Mouse (Mus musculus): ENCODE data around the gene Cxcr1.
"Not testable (repeated sequence)": the region's sequence is repeated elsewhere in the genome, so short reads cannot be mapped to it uniquely, and the experiment has no call there.

Gene Cxcr1

DNA sequence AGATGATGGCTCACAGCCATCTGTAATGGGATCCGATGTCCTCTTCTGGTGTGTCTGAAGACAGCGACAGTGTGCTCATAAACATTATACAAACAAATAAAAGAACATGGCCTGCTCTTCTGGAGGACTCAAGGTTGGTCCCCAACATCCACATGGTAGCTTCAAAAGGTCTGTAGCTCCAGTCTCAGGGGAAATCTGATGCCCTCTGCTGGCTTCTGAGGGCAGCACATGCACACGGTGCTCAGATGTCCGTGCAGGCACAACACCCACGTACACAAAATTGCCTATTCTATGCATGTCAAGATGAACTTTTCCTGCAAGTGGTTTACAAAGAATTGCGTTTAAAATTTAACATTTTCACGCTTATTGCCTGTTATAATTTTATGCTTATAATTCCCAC lies 1.5 kb upstream of the Cxcr1 start:
- DNase-seq, result peak; percentile 33

DNA sequence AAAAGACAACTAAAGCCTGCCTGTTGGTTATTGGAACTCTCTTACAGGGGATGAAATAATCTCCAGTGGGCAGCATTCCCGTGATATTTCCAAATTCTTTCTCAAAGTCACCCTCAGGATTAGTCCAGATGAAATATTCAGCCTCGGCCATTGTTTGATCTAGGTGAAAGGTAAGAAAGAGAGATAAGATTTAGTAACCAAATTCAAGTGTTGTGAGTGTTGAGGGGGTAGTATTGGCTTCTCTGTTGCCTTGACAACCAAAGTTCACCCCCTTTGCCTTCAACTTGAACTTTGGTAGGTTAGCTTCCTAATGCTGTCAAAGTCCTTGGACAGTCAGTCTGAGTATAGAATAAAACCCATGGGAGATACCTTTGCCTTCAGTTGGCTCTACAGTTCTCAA lies 1.7 kb downstream of the Cxcr1 start:
- no peak for DNase-seq

DNA sequence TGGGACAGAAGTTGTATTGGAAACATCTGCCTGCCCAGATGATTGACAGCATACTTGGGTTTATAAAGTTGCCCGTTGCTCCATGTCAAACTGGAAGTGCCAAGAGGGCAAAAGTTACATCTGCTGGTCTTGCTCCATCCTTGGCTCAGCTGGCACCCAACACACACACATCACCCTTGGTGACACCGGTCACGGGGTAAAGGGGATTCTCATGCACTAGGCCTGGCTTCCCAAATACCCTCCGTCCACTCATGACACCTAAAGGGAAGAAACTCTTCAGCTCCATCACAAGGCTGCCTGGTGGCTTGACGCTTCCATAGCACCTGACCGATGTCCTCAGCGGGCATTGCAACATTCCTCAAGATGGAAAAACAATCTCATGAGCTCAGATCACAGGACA lies 4.0 kb downstream of the Cxcr1 start:
- DNase-seq, result no peak

DNA sequence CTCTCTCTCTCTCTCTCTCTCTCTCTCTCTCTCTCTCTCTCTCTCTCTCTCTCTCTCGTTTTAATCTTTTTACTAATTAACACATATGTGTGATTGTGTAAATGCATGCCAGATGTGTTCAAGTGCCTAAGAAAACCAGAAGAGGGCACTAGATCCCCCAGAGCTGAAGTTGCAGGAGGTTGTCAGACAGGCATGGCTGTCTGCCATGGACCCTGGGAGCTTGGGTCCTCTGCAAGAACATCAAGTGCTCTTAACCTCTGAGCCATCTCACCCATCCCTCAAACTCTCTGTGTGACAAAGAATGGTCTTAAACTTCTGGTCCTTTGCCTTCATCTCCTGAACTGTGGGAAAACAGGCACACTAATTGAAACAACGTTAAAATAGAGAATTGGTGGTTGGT lies 11.4 kb downstream of the Cxcr1 start:
- no peak for DNase-seq

DNA sequence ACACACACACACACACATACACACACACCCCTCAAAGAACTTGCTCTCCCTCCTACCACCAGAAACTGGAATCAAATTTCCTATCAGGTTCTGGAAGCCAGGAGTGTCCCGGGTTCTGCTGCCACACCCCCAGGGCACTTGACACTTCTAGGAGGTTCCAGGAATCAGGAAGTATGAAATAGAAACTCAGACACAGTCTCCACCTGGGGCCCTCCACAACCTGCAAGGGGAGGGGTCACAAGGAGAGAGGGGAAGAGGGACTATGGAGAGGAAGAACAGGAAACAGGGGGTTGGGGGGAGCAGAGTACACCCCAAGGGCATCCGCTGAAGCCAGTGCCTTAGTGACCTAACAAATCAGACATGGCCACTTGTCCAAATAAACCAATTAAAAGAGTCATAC lies 13.0 kb downstream of the Cxcr1 start:
- no peak for DNase-seq

DNA sequence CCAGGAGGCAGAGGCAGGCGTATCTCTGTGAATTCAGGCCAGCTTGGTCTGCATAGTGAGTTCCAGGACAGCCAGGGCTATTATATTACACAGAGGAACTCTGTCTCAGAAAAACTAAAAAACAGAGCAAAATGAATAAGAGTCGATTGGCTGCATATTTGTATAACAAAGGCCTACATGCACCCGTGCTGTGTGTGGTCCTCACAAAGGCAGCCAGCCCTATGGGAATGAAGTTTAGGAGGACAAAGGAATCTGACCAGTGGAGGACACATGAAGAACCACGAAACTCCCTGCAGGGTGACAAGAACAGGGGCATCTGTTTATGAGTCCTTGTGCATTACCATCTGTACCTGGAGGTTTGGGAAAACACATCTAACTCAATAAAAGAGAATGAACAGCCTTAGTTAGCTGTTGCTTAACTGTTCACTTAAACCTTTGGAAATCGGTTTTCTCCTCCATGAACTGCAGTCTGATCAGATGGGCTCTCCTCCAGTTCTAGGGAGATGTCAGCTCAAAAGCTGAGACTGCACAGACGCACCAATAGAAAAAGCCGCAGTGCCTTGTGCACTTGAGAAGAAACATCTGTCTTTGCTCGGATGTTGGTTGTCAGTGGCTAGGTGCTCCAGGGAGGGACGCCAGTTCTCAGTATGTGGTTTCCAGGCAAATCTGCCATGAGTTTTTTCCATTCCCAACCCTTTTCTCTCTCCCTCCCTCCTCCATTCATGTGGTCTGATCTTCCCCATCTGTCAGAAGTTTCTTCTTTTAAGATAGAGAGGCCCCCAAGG lies 14.6 kb downstream of the Cxcr1 start:
- DNase-seq, result no peak

DNA sequence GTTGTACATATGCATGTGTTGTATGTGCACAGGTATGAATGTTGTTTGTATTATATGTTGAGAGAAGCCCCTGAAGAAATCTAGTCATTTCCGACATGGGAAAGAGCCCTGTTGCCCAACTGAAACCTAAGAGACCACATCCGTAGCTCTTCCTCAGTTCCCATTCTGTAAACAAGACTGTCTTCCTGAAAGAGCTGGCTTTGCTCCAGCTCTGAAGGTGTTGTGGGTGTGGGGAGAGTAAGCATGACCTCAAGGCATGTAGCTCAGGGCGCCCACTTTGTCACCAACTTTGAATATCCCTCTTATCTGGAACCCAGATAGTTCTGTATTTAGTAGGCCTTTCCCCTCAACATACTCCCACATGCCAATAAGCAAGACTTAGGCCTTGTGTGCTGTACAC lies 15.8 kb downstream of the Cxcr1 start:
- no peak for DNase-seq

DNA sequence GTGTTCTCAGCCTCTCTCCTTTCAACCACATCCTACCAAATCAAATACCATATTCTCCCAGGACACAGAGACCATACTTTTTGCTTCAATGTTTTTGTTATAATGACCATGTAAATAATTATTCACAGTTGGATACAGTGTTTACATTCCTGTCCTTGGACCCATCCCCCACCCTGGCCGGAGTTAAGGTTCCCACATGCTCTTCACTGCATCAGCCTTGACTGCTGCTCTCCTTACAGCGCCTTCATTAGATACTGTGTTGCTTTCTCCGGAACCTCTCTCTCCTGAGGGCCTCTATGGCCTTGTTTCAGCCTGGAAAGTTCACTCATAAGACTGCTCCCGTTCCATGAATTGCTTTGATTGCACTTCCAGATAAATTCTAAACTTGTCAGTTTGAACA lies 18.7 kb downstream of the Cxcr1 start:
- DNase-seq, result no peak

DNA sequence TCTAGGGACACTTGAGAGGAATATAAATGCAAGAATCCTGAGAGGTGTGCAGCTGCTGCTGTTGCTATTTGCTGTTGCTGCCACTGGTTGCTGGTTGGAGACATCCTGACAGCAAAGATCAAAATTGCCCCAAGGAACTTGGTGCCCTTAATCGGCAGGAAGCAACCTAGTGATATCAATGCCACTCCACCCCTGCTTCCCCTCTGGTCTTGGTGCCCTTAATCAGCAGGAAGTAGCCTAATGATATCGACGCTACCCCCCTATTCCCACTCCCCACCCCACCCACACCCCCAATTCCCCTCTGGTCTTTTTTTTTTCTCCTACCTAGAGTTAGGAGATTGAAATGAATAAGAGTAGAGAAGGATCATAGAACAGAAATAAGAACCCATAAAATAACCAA lies 21.7 kb downstream of the Cxcr1 start:
- DNase-seq, result no peak

DNA sequence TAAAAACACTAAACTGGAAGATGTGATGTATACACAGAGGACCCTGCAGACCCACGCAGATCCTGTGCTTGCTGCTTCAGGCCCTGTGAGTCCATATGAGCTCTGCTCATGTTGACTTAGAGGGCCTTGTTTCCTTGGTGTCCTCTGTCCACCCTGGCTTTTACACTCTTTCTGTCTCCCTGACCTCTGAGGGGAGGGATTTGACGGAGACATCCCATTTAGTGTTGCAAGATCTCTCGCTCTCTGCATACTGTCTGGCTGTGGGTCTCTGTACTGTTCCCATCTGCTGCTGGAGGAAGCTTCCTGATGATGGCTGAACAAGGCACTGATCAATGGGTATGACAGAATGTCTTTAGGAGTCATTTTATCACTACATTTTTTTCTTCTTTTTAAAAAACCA lies 24.7 kb downstream of the Cxcr1 start:
- no peak for DNase-seq

DNA sequence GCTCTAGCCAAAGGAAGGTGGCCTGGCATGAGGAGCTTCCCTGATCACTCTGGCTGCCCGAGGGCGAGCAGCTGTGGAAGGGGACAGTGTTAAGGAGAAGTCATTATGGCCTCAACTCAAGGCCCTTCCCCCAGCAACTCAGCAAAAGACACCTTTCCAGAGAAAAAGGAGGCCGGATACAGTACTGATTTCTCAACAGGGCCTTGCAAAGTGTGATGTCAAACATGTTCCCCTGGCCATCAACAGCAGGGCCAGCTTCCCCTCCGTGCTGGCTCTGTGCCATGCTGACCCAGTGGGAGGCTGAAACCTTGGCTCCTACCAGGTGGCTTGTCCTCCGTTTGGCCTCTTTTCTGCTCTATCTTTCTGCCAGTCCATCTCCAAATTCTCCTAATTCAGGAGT lies 27.3 kb downstream of the Cxcr1 start:
- DNase-seq, result no peak

DNA sequence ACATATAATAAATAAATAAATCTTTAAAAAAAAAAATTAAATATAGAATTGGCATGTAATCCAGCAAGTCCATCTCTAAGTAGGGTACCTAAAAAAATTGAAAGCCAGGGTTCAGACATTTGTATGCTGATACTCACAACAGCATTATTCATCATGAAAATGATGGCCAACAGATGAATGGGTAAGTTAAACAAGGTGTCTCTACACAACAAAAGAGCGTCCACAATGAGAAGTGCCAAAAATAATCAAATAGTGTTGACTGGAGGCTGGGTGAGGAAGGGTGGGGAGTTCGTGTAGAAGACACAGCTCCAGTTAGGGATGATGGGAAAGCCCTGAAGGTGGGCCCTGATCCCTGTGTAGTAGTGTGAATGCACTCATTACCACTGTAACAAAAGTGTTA lies 34.4 kb downstream of the Cxcr1 start:
- DNase-seq, result no peak

DNA sequence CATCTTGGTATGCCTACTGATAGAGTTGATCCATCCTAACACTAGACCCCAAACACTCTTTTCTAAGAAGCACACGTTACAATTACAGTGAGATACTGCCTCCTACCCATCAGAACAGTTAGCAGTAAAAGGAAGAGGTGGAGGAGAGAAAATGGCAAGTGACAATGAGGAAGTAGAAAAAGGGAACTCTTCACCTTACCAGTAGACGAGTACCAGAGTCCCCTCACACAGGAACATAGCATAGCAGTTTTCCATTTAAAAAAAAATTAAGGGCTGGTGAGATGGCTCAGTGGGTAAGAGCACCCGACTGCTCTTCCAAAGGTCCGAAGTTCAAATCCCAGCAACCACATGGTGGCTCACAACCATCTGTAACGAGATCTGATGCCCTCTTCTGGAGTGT lies 34.8 kb downstream of the Cxcr1 start:
- not testable (repeated sequence) for DNase-seq

DNA sequence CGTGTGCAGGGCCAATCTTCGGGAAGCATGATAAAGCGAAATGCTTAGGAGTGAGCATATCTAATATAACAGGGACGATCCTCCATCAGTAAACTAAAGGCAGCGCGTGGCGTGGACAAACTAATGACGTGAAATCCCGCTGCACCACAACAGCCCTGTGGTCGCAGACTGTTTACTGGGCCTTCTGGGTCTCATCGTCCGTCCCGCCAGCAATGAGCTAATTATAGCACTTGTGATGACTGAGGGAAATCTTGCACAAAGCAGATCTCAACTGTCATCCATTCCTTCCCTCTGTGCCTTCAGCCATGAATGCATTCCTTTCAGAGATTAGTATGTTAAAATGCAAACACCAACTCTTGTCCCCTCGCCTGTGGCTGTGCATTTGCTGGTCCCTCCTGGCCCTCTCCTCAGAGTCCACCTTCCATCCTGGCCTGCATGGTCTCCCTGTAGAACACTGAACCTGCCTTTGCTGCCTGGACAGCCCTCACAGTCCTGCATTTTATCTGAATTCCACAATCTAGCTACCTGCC lies 38.0 kb downstream of the Cxcr1 start:
- DNase-seq, result no peak

DNA sequence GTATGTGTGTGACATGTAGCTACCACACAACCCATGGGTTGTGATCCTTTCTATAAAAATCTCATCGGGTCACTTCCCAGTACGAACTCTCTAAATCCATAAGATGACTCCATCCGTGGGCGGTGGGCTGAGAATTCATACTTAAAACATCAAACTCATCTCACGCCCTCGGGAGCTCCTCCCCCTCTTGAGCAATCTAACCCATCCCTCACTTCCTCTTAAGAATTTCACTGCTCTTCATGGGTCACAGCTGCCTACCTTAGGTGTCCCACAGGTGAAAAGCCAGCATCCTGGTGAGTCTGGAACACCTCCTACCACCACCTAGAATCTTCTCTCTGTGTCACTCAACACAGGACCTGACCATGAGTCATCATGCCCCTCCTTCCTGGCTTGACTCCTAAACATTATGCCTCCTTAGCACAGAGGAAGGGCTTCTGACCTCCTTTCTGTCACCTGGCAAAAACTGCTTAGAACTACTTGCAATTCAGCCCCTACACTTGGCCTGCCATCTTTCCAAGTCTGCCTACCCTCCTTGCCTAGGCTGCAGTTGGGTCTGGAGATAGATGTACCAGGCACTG lies 38.9 kb downstream of the Cxcr1 start:
- DNase-seq, result no peak

DNA sequence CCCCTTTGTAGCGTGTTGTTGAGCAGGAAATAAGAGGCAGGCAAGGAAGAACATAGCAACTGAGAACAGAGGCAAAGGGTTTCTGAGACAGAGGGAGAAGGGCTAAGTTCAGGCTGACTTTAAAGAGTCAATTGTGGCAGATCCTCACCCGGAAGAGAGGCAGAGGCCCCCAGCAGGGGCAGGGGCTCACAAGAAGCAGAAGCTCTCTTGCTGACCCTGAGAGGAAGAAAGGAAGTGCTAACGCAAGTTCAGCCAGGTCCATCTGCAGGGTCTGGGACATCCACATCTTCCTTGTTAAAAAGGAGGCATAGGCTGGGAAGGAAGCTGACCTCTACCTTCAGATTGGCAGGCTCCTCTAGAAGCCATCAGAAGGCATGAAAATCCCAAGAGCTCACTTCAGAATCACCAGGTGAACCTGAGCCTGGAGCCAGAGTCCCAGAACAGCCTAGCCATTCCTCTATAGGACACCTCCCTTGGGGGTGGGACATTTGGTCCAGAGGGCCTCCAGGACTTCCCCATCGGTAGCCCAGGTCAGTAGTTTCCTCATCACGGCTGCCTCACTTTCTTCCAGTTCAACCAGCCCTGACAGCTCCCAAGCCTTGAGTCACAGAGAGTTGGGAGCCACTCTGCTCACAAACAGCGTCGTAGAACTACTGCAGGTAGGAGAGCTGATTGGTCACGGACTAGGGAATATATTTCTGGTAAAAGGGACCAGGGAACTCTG lies 40.8 kb downstream of the Cxcr1 start, which contains the start of gene Cxcr2:
Gene Cxcr2 (plus strand): TSS at position 529 of the 724 bp plus-strand sequence.
- no peak for DNase-seq

DNA sequence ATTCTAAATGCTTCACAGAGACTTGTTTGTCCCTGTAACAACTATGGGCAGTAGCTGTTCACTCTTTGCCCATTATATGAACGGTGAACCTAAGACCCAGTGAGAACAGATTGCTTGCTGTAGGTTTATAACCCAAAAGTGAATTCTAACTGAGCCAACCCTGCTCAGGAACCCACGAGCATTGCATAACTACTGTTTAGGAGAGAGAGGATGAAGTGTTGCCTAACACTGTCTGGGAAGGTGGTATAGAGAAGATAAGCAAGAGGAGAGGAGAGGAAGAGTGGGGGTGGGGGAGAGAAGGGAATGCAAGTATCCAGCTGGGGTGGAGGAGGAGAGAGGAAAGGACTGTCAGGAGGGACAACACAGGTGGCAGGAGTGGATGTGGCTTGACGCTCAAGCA lies 43.3 kb downstream of the Cxcr1 start:
- no peak for DNase-seq

DNA sequence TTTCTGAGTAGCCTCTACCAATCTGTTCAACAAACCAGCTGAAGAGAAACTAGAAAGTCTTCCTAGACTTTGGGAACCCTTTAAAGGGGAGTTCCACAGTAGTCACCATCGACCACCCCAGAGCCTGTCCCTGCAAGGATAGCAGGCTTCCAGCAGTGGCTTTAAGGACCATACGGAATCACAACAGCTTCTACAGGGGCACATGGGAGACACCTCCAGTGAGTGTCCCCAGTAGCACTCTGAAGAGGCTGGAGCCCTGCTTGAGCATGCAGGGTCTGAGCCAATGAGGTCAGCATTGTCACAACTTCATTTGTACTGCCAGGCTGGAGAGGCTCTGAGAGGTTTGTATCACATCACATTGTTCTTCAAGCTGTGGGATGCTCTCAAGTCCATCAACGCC lies 44.3 kb downstream of the Cxcr1 start:
- no peak for DNase-seq

DNA sequence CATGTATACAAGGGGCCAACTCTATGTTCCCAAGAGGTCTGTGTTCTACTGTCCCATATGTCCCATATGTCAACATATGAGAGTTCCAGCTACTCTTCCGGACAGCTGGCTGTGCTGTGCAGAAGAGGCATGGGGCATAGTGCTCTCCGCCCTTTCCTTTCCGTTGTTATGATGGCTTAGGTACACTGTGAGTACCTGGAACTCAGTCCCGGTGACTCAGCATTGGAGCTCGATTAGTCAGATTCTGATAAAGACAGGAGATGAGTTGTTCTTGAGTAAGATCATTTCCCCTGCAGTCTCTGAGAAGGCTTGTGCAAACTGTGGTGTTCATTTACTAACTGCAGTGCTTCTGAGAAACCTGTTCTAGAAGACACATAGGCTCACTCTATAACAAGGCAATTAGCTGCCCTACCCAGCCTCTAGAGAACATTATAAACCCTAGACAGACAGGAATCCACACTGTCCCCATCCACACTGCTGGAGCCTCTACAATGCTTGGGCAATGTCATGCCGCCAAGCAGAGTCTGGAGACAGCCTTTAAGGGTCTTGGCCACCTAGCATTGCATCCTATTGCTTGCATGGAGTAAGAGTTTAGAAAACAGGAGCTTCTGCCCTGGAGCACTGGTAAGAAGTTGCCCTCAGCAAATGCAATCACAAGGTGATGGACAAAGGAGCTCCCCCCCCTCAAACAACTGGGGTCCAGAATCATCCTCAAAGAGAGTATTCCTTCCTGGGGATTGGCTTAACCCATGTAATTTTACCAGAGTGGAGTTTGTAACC lies 45.1 kb downstream of the Cxcr1 start:
- no peak for DNase-seq
